Mouse (Mus musculus): ENCODE measurements at regions not wholly inside any gene's neighbourhood (a gene's known extent, or its start where the extent isn't known, plus 50 kb on each side); places are given as distances from the start of the nearest gene placed in this dataset.

- TF ChIP-seq CTCF (IDR thresholded peaks at IDR 0.05; ENCODE audit: low read depth), result no peak
- no peak for TF ChIP-seq EP300 (IDR thresholded peaks at IDR 0.05; ENCODE audit: low read depth)
Measured at GRCm38 (mm10) chr8:112191846-112192245, 177.0 kb upstream of the Gm6793 start.
